Mouse (Mus musculus): ENCODE measurements around the gene Gna14. TPM values are rescaled to one million over a fixed set of nuclear protein-coding genes. Genes with fewer than 3 reads are reported as not detected.

The Gna14 gene
- total RNA-seq, 2 experiments from 2014 or later = 1.7 to 2.6 TPM

DNA sequence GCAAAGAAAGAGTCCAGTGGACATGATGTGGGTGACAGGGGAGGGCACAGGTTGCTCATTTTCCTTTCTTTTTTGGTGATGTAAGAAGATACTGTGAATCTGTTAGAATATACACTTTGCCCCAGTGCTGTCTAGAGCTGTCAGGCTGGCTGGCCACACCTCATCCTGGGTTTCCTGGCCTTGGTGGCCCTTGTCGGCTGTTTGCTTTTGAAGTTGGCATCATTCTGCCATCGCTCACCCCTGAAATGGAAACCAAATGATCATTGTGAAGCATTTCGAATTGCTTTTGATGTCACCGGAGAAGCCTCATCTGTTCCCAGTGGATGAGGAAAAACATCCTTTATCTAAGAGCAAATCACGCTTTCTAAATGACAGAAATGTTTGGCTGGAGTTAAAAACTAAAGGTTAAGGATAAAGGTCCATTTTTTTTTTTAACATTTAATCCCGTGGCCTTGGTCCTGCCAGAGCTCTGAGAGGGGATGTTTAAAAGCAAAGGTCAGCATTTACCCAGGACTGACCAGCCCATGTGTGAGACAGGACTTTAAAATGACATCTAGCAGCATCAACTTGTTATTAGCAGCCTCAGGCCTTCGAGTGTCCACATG, 144.2 kb downstream of the Gna14 start:
- ATAC-seq (replicated peaks; ENCODE audit: poor library complexity) = no peak

DNA sequence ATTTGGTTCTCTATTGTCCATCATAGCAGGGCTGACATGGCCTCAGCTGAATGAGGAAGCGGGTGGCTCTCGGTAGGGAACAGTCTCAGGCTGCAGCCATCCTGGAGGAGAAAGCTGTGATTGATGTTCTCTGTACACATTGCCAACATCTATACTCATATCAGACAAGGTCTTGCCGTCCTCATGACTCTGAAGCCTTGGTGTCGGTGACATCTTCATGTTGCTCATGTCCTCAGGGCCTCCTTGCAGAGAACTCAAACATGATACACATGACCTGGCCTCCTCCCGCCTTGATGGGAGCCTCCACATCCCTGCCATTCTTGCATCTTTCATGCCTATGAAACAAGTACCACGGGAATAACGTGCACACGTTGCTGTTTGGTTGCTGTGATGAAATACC, 144.9 kb downstream of the Gna14 start:
- no peak for ATAC-seq (replicated peaks; ENCODE audit: poor library complexity)

DNA sequence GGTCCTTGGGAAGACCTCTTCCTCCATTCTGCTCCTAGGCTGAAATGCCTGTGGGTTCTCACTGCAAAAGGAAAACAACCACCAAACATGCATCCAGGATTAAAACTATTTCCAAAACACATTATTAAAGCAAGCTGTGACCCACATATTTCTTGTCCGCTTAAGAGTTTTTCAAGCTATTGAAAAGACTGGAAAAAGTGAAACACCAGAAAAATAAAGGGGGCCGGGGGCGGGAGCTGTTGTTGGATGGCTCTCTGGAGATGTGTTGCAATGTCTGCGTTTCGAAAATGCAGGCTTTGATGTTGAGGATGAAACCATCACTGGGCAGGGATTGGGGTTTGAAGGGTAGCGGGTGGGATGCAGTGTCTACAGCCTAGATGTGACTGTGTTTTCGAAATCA, 149.0 kb downstream of the Gna14 start:
- no peak for ATAC-seq (replicated peaks; ENCODE audit: poor library complexity)

DNA sequence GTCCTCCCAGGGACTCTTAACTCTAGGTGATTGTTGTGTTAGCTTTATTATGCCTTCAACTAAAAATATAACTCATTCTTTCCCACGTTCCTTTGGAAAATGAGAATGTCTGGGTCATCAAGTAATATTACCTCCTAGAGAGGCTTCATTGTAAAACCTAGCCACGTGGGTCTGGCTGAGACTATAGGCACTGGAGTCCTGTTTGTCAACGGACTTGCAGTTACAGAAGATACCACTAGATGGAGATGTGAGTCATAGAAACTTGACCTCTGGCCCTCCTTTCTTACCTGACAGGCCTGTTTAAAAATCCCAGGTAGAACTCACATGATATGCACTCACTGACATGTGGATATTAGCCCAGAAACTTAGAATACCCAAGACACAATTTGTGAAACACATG, 149.8 kb downstream of the Gna14 start:
- peak; percentile 88 for ATAC-seq (replicated peaks; ENCODE audit: poor library complexity)

DNA sequence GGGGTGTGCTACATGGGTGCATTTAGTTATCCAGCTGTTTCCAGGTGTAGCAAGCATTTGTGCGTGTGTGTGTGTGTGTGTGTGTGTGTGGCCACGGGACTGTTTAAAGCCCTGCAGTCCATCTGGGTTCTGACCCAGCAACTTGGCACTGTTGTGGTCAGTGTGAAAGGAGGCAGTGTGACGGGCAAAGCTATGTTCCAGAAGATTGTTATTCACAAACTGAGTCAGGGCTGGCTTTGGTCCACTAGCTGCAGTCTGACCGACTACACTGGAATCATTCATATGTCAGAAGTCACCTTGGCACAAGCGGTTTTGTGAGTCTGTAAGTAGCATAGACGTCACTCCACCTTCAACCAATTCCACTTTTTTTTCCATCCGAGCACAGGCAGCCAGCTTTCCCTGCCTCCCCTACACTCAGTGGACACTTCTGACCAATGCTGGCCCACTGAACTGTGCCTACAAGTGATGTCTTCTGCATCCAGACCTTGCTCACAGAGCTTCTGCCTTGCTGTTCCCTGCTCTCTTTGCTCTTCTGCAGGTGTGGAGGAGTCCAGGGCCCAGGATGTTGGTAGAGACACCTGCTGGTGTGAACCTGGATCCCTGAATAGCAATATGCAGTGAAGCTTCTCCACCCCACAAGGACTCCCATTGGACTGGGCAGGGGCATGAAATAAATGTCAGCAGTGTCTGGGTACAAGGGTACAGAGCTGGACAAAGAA, 157.9 kb downstream of the Gna14 start:
- no peak for ATAC-seq (replicated peaks; ENCODE audit: poor library complexity)

GRCm38 (mm10) chr19:16593975-16594317, 158.4 kb downstream of the Gna14 start:
- ATAC-seq (replicated peaks; ENCODE audit: poor library complexity) = no peak

DNA sequence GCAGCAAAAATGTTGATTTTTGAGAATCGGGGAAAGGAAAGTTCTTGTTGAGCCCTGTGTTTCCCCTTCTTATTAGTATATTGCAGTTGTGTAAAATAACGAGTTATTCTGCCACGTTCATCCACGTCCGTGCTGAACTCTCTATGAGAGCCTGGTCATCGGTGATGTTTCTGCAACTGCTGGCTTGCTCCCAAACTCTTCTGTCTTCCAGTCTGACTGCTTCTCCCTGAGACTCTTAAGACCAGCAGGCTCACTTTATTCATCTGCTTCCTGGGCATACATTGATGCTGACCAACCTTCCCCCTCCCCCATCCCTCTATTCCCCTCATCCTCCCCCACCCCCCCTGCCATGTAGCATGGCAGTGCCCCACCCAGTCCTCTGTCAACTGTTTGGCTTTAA, 161.7 kb downstream of the Gna14 start:
- no peak for ATAC-seq (replicated peaks; ENCODE audit: poor library complexity)

DNA sequence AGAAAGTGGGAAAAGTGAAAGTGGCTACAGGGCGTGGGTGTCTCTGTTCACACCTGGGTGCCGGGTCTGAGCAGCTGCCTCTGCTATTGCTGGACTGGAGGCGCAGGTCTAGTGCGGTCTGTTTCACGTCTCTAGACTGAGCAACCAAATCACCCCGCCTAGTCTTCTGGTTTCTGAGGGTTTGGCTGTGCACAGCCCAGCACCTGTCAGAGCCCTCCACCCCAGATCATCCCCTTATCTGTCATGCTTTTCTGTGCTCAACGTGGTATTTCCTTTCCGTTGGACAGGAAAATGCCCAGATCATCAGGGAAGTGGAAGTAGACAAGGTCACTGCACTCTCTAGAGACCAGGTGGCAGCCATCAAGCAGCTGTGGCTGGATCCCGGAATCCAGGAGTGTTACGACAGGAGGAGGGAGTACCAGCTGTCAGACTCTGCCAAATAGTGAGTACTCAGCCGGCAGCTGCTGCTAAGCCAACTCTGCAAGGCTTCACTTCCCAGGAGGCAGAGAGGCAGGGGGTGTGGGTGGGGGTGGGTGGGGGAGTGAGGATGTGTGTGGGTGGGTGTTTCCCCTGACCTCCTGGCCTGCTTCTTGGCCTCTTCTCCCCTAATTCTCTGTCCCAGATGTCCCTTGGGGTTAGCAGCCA, 163.2 kb downstream of the Gna14 start:
- ATAC-seq (replicated peaks; ENCODE audit: poor library complexity) = peak; percentile 17; the same call in 1 of the 2 replicates

DNA sequence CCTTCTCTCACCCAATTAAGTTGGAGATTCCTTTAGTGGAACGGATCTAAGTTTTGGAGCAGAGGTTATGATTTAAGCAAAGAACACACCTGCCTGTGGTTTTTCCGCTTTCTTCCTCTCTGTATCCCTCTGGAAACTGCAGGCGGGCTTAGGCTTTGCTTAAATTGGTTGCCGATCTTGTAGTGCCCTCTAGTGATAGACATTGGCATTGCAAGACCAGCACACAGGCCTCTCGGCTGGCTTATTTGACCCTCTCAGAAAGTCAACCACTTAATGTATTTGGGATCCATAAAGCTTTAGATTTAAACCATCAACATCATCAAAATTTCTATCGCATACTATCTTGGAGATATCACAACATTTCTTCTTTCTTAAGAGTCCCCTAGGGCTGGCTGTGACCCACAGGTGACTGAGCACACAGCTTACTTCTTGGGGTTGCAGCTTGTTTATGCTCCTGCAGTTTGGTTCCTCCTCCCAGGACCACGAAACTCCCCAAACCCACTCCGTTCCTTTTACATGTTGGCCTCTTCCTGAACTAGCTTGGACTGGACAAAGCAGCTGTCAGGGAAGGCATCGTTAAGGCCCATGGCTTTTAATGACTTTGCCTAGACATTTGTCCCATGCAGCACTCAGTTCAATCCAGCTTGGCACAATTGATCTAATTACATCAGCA, 163.9 kb downstream of the Gna14 start:
- peak; percentile 89 for ATAC-seq (replicated peaks; ENCODE audit: poor library complexity)

DNA sequence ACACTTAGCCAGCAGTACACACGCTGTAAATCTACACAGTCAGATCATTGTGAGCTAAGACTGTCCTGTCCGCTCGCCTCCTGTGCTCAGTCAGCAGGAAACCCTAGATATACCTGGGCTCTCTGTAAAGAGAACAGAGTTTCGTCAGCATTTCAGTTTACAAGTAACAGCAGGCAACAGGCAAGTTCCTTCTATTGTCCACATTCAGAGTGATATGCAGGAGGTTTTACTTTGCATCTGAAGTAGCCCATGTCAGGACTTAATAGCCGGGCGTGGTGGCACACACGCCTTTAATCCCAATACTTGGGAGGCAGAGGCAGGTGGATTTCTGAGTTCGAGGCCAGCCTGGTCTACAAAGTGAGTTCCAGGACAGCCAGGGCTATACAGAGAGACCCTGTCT, 166.5 kb downstream of the Gna14 start:
- ATAC-seq (replicated peaks; ENCODE audit: poor library complexity) = no peak

- no peak for ATAC-seq (replicated peaks; ENCODE audit: poor library complexity)
Observed at GRCm38 (mm10) chr19:16607634-16608033, 172.1 kb downstream of the Gna14 start.

DNA sequence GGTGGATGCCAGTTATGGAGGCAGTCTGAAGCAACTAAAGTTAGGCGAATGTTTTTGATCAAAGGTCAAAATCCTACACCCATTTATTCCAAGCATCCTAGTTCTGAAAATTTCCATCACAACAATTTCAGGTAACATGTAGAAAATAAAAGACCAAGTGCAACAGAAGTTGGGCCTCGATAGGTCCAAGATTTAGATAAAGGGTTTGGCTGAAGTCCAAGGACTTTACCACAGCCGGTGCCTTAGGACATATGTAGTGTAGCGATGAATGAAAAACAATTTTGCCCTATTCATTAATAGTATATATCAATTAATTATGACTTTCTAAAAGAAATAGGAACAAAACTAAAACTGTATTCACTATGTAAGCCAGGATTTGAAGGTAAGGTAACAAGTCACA, 187.6 kb downstream of the Gna14 start:
- peak; percentile 44; the same call in 1 of the 2 replicates for ATAC-seq (replicated peaks; ENCODE audit: poor library complexity)

GRCm38 (mm10) chr19:16624994-16625393, 189.4 kb downstream of the Gna14 start:
- ATAC-seq (replicated peaks; ENCODE audit: poor library complexity) = no peak

- peak; percentile 87 for ATAC-seq (replicated peaks; ENCODE audit: poor library complexity)
Observed at GRCm38 (mm10) chr19:16625610-16626395, 190.2 kb downstream of the Gna14 start.
